Mouse (Mus musculus) cerebellum, adult 2 months (tissue): ENCODE results near the gene Cdk19.

Source experiments
- CTCF ChIP-seq: fragments of 200-500 bp; IDR thresholded peaks from 2 replicates; pipeline ENCODE4 v1.5.1; 2011; ENCODE audit warnings: low read depth, mild to moderate bottlenecking, control low read depth, low read length, moderate library complexity, borderline replicate concordance; ENCODE audit not compliant: insufficient read depth
- POLR2A ChIP-seq: fragments of 200-500 bp; IDR thresholded peaks from 2 replicates; pipeline ENCODE4 v1.6.1; 2011; ENCODE audit warnings: low read length, control low read depth, borderline replicate concordance; ENCODE audit not compliant: insufficient read depth

DNA sequence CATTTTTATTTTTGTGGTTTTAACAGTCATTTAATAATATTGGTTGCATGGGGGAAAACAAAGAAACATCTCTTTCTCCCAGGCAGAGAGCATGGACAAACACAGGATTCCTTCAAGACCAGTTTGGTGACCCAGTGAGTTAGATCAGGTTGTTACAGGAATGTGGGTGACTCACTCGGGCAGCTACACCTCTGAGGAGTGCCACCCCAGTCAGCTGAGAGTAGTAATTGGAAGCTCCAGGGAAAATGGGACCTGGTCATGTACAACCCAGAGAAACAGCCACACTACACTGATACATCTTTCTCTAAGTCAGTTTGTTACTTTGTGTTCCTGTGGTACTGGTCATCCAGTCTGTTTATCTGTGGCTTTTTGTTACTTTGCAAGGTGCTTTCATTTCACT, 40.3 kb downstream of the Cdk19 start:
- TF ChIP-seq CTCF (no peak), POLR2A (no peak)
